Mouse (Mus musculus) cerebellum, adult 2 months (tissue): ENCODE results near the gene Pus3.

Experiments
- CTCF ChIP-seq: fragments of 200-500 bp; IDR thresholded peaks from 2 replicates; pipeline ENCODE4 v1.5.1; 2011; ENCODE audit warnings: low read depth, mild to moderate bottlenecking, control low read depth, low read length, moderate library complexity, borderline replicate concordance; ENCODE audit not compliant: insufficient read depth
- POLR2A ChIP-seq: fragments of 200-500 bp; IDR thresholded peaks from 2 replicates; pipeline ENCODE4 v1.6.1; 2011; ENCODE audit warnings: low read length, control low read depth, borderline replicate concordance; ENCODE audit not compliant: insufficient read depth

- TF ChIP-seq CTCF (no peak), POLR2A (no peak)
Observed at GRCm38 (mm10) chr9:35546745-35547144, 11.7 kb upstream of the Pus3 start.
